Mouse (Mus musculus): ENCODE results near the gene Pde9a. TPM values are rescaled to one million over a fixed set of nuclear protein-coding genes. Genes with fewer than 3 reads are reported as not detected.
A peak's percentile ranks its signal among the peaks of the same experiment; 100 is the strongest.

Gene Pde9a
- polyA plus RNA-seq, 1 experiment from 2014 or later: 44.1 TPM

DNA sequence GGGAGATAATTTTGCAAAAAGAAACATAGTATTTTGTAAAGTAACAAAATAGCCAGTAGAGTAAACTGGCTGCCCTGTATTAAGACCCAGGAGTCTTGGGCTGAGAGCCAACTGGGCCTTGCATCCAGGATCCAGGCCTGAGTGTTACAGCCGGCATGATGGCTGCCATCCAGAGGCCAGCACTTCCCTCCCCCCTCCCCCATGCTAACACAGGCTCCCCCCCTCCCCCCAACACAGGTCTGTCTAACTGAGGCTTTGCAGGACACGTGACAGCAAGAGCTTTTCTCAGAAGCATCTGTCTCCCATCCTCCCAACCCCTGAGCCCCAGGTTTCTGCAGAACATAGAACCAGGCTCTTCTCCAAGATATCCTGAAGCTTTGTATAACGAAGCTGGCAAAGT, 134.9 kb downstream of the Pde9a start:
- H3K36me3 ChIP-seq (ENCODE audit: insufficient read depth, low read length): 0 out of 2 replicates have a peak, but pooled peaks cover 4% of the 10 kb centered on the region
- H3K9me3 ChIP-seq (ENCODE audit: low read length): no peaks in the 10 kb centered on the region
- H3K27ac ChIP-seq (ENCODE audit: low read length): no peak overlapping the region
- no peak for TF ChIP-seq EP300 (IDR thresholded peaks at IDR 0.05)
- TF ChIP-seq CTCF (IDR thresholded peaks at IDR 0.05): no peak
- no peaks in the 10 kb centered on the region; the same call in 1 of the 2 replicates for H3K4me1 ChIP-seq (ENCODE audit: insufficient read depth, low read depth, low read length)
- H3K4me2 ChIP-seq (replicated peaks; ENCODE audit: low read depth, low read length): peak overlapping the region; percentile 71
- no peak overlapping the region for H3K9ac ChIP-seq (replicated peaks; ENCODE audit: low read depth)
- ATAC-seq (no peak), DNase-seq (ENCODE audit: low spot score) (peak; percentile 52)
- no peaks in the 10 kb centered on the region for H3K27me3 ChIP-seq (replicated peaks; ENCODE audit: insufficient read depth, low read length)
- H3K4me3 ChIP-seq (ENCODE audit: low read depth, low read length): peak overlapping the region; percentile 75
- 14% methylated on average over 3 of the region's 3 CpGs for WGBS

DNA sequence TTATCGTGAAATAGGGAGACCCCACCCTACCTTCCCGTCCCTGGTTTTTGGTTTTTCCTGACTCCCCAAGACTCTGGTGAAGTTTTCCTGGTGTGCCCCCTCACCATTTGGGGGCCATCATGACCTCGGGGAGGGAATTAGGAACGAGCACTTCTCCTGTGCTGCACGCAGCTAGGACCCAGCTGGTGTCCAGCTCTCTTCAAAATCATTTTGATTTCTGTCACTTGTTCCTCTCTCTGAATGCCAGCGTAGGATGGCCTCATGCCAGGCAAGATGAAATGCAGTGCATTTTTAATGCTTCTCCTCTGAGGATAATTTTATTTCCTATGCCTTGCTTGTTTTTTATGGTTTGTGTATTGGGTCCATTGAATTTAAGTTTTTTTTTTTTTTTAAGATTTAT, 135.9 kb downstream of the Pde9a start:
- Histone ChIP-seq H3K4me1 (ENCODE audit: insufficient read depth, low read depth, low read length) (no peaks in the 10 kb centered on the region; the same call in 1 of the 2 replicates), H3K9me3 (ENCODE audit: low read length) (no peaks in the 10 kb centered on the region), H3K27me3 (replicated peaks; ENCODE audit: insufficient read depth, low read length) (no peaks in the 10 kb centered on the region), H3K36me3 (ENCODE audit: insufficient read depth, low read length) (0 out of 2 replicates have a peak, but pooled peaks cover 4% of the 10 kb centered on the region), H3K9ac (replicated peaks; ENCODE audit: low read depth) (no peak overlapping the region), H3K4me2 (replicated peaks; ENCODE audit: low read depth, low read length) (no peak overlapping the region), H3K4me3 (ENCODE audit: low read depth, low read length) (no peak overlapping the region), H3K27ac (ENCODE audit: low read length) (no peak overlapping the region)
- DNase-seq (ENCODE audit: low spot score) (no peak), ATAC-seq (no peak)
- TF ChIP-seq EP300 (IDR thresholded peaks at IDR 0.05) (no peak), CTCF (IDR thresholded peaks at IDR 0.05) (no peak)
- 78% methylated on average over 6 of the region's 6 CpGs for WGBS

GRCm38 (mm10) chr17:31525114-31525513, 139.1 kb downstream of the Pde9a start:
- H3K36me3 ChIP-seq (ENCODE audit: insufficient read depth, low read length): peaks cover 9% of the 10 kb centered on the region
- no peak for ATAC-seq
- DNase-seq (ENCODE audit: low spot score): peak; percentile 53

GRCm38 (mm10) chr17:31525816-31526215, 139.8 kb downstream of the Pde9a start:
- no peaks in the 10 kb centered on the region; the same call in 1 of the 2 replicates for H3K4me1 ChIP-seq (ENCODE audit: insufficient read depth, low read depth, low read length)
- H3K9ac ChIP-seq (replicated peaks; ENCODE audit: low read depth): no peak overlapping the region
- TF ChIP-seq CTCF (IDR thresholded peaks at IDR 0.05) (no peak), EP300 (IDR thresholded peaks at IDR 0.05) (no peak)
- H3K4me3 ChIP-seq (ENCODE audit: low read depth, low read length): no peak overlapping the region
- no peak overlapping the region for H3K4me2 ChIP-seq (replicated peaks; ENCODE audit: low read depth, low read length)
- H3K36me3 ChIP-seq (ENCODE audit: insufficient read depth, low read length): peaks cover 12% of the 10 kb centered on the region
- no peaks in the 10 kb centered on the region for H3K9me3 ChIP-seq (ENCODE audit: low read length)
- H3K27ac ChIP-seq (ENCODE audit: low read length): no peak overlapping the region
- H3K27me3 ChIP-seq (replicated peaks; ENCODE audit: insufficient read depth, low read length): no peaks in the 10 kb centered on the region
- DNase-seq (ENCODE audit: low spot score) (no peak), ATAC-seq (no peak)
- 93% methylated on average over 3 of the region's 3 CpGs for WGBS

More at GRCm38 (mm10) chr17:31525114-31525513, 139.1 kb downstream of the Pde9a start:
- no peak for TF ChIP-seq CTCF (IDR thresholded peaks at IDR 0.05)
- no peak for TF ChIP-seq EP300 (IDR thresholded peaks at IDR 0.05)
- 64% methylated on average over 4 of the region's 4 CpGs for WGBS
- no peak overlapping the region for H3K4me2 ChIP-seq (replicated peaks; ENCODE audit: low read depth, low read length)
- no peaks in the 10 kb centered on the region for H3K27me3 ChIP-seq (replicated peaks; ENCODE audit: insufficient read depth, low read length)
- H3K4me3 ChIP-seq (ENCODE audit: low read depth, low read length): no peak overlapping the region
- no peak overlapping the region for H3K9ac ChIP-seq (replicated peaks; ENCODE audit: low read depth)
- no peak overlapping the region for H3K27ac ChIP-seq (ENCODE audit: low read length)
- no peaks in the 10 kb centered on the region for H3K9me3 ChIP-seq (ENCODE audit: low read length)
- H3K4me1 ChIP-seq (ENCODE audit: insufficient read depth, low read depth, low read length): no peaks in the 10 kb centered on the region; the same call in 1 of the 2 replicates

Other genes with a start within 250 kb of the Pde9a start
- gene Tff2, start 241.9 kb upstream of the Pde9a start, polyA plus RNA-seq (2015; fragmentation: Nextera tagmentation; extraction: Ambion mirVana): 0.21 and 0.68 TPM in 2 replicates
- not detected in 2 replicates for gene Tff1, start 220.9 kb upstream of the Pde9a start, polyA plus RNA-seq (2015; fragmentation: Nextera tagmentation; extraction: Ambion mirVana)
- gene Tmprss3, start 187.2 kb upstream of the Pde9a start, polyA plus RNA-seq (2015; fragmentation: Nextera tagmentation; extraction: Ambion mirVana): not detected in 2 replicates
- 0.11 and 0.38 TPM in 2 replicates for gene Ubash3a, start 178.3 kb upstream of the Pde9a start, polyA plus RNA-seq (2015; fragmentation: Nextera tagmentation; extraction: Ambion mirVana)
- gene Rsph1, start 108.8 kb upstream of the Pde9a start, polyA plus RNA-seq (2015; fragmentation: Nextera tagmentation; extraction: Ambion mirVana): 21.4 and 25.2 TPM in 2 replicates
- 25.2 and 33.9 TPM in 2 replicates for gene Slc37a1, start 99.4 kb upstream of the Pde9a start, polyA plus RNA-seq (2015; fragmentation: Nextera tagmentation; extraction: Ambion mirVana)
- 9.8 and 12.1 TPM in 2 replicates for gene Wdr4, start 133.8 kb downstream of the Pde9a start, polyA plus RNA-seq (2015; fragmentation: Nextera tagmentation; extraction: Ambion mirVana)
- gene Ndufv3, start 133.9 kb downstream of the Pde9a start, polyA plus RNA-seq (2015; fragmentation: Nextera tagmentation; extraction: Ambion mirVana): 207 and 233 TPM in 2 replicates
- gene Pknox1, start 178.5 kb downstream of the Pde9a start, polyA plus RNA-seq (2015; fragmentation: Nextera tagmentation; extraction: Ambion mirVana): 15.0 and 19.9 TPM in 2 replicates

Measured in lung, postnatal 0 days (tissue).